Mouse (Mus musculus): Measurements from ENCODE around the gene Jmjd4.

DNA sequence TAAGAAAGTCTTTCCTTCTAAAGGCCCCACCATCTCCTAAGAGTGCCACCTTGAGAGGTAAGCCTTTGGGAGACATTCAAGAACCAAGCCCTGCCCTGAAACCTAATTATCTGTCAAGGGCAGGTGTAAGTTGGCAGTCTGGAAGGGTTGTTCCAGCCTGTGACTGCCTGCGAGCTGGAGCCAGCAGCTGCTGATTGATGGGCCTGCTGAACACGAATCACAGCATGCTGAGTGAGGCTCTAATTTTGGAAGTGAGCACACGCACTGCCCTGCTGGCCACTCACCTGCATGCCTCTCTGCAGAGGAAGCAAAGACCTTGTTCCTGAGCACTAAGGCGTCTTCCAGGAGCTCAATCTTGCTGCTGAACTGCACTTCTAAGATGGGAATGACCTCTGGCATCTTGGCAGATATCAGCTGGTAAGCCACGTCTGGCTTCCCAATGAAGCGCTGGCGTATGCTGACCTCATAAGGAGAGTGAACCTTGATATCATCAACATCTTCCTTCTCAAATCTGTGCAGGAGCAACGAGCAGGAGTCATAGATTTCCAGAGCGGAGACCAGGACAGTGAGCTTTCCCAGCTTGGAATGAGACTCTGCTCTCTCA is 21.7 kb upstream of the Jmjd4 start:
- TF ChIP-seq CTCF (IDR thresholded peaks at IDR 0.05 in 2 of 3, conservative IDR thresholded peaks at IDR 0.05 in 1 of 3; ENCODE audit: control insufficient read depth in 1 of 3, insufficient read depth in 1 of 3, low read depth in 2 of 3, low read length in 3 of 3, poor library complexity in 1 of 3, severe bottlenecking in 1 of 3) (no peak), NRF1 (IDR thresholded peaks at IDR 0.05; ENCODE audit: insufficient read depth, low read depth, low read length, poor library complexity, severe bottlenecking) (no peak), MAFK (IDR thresholded peaks at IDR 0.05; ENCODE audit: borderline replicate concordance, low read depth, low read length) (no peak), EP300 (IDR thresholded peaks at IDR 0.05; ENCODE audit: low read depth in 1 of 2, low read length in 2 of 2) (no peak)
